Mouse (Mus musculus): Measurements from ENCODE around the gene Rgl2. TPM values are rescaled to one million over a fixed set of nuclear protein-coding genes. Genes with fewer than 3 reads are reported as not detected.

Rgl2 gene
- total and polyA plus RNA-seq, 2 experiments from 2014 or later = 21.1 to 144 TPM

DNA sequence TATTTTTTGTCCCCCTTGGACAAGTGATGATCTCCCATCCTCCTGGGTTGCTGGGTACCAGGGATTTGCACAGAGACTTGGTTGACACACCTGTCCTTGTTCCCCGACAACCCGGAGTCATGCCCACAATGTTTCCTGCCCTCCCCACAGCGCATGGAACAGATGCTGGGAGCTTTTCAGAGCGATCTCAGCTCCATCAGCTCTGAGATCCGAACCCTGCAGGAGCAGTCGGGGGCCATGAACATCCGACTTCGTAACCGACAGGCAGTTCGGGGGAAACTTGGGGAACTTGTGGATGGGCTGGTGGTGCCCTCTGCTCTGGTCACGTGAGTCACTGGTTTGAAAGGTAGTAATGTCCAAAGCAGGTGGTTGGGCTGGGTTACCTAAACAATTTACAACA is 29.1 kb downstream of the Rgl2 start:
- no peak overlapping the region for H3K4me3 ChIP-seq (ENCODE audit: low read depth, low read length)
- 90% methylated on average over 11 of the region's 11 CpGs for WGBS

DNA sequence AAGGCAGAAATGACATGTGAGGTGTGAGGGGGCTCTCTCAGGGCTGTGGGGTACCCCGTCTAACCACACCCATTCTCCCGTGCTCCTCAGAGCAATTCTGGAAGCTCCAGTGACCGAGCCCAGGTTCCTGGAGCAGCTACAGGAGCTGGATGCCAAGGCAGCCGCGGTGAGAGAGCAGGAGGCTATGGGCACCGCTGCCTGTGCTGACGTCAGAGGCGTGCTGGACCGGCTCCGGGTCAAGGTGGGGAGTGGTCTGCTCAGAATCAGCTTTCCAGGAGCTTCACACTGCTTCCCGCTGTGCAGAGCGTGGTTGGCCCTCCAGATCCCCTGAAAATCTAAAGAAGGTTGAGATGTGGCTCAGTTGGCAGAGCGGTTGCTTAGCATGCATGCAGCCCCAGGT is 29.8 kb downstream of the Rgl2 start:
- Histone ChIP-seq H3K27ac (ENCODE audit: low read depth) (no peak overlapping the region), H3K4me2 (ENCODE audit: low read depth, low read length) (no peak overlapping the region), H3K4me1 (ENCODE audit: control insufficient read depth, insufficient read depth) (peaks cover 13% of the 10 kb centered on the region), H3K27me3 (ENCODE audit: control insufficient read depth, insufficient read depth, low read length) (no peaks in the 10 kb centered on the region), H3K4me3 (ENCODE audit: low read depth, low read length) (no peak overlapping the region), H3K9me3 (replicated peaks; ENCODE audit: control insufficient read depth, low read length) (no peaks in the 10 kb centered on the region), H3K36me3 (replicated peaks; ENCODE audit: control insufficient read depth, insufficient read depth, low read length) (peaks cover 46% of the 10 kb centered on the region), H3K9ac (replicated peaks; ENCODE audit: low read depth, low read length) (no peak overlapping the region)
- no peak for TF ChIP-seq EP300 (IDR thresholded peaks at IDR 0.05; ENCODE audit: low read depth)
- no peak for TF ChIP-seq CTCF (IDR thresholded peaks at IDR 0.05; ENCODE audit: low read depth)
- no peak for ATAC-seq (ENCODE audit: insufficient read depth, low read depth)
- no peak for DNase-seq (ENCODE audit: low spot score)
- 95% methylated on average over 13 of the region's 13 CpGs for WGBS

More for the DNA sequence above, 29.1 kb downstream of the Rgl2 start:
- TF ChIP-seq CTCF (IDR thresholded peaks at IDR 0.05; ENCODE audit: low read depth) = no peak
- no peak for TF ChIP-seq EP300 (IDR thresholded peaks at IDR 0.05; ENCODE audit: low read depth)
- peaks cover 15% of the 10 kb centered on the region for H3K4me1 ChIP-seq (ENCODE audit: control insufficient read depth, insufficient read depth)
- DNase-seq (ENCODE audit: low spot score) (no peak), ATAC-seq (ENCODE audit: insufficient read depth, low read depth) (no peak)
- H3K9me3 ChIP-seq (replicated peaks; ENCODE audit: control insufficient read depth, low read length) = no peaks in the 10 kb centered on the region
- H3K36me3 ChIP-seq (replicated peaks; ENCODE audit: control insufficient read depth, insufficient read depth, low read length) = peaks cover 40% of the 10 kb centered on the region
- no peak overlapping the region for H3K4me2 ChIP-seq (ENCODE audit: low read depth, low read length)
- H3K27me3 ChIP-seq (ENCODE audit: control insufficient read depth, insufficient read depth, low read length) = no peaks in the 10 kb centered on the region
- H3K27ac ChIP-seq (ENCODE audit: low read depth) = no peak overlapping the region
- H3K9ac ChIP-seq (replicated peaks; ENCODE audit: low read depth, low read length) = no peak overlapping the region

DNA sequence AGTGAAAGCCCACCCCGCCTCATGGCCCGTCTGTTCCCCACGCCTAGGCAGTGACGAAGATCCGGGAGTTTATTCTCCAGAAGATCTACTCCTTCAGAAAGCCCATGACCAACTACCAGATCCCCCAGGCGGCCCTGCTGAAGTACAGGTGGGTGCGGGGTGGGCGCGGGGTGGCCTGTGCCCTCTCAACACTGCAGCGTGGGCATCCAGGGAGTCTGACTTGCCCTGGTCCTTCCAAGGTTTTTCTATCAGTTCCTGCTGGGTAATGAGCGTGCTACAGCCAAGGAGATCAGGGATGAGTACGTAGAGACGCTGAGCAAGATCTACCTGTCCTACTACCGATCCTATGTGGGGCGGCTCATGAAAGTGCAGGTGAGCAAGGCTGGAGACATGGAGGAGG is 30.6 kb downstream of the Rgl2 start:
- Histone ChIP-seq H3K27me3 (ENCODE audit: control insufficient read depth, insufficient read depth, low read length) (no peaks in the 10 kb centered on the region), H3K4me1 (ENCODE audit: control insufficient read depth, insufficient read depth) (peaks cover 6% of the 10 kb centered on the region; the same call in 1 of the 2 replicates), H3K9me3 (replicated peaks; ENCODE audit: control insufficient read depth, low read length) (no peaks in the 10 kb centered on the region), H3K27ac (ENCODE audit: low read depth) (no peak overlapping the region), H3K4me3 (ENCODE audit: low read depth, low read length) (no peak overlapping the region), H3K4me2 (ENCODE audit: low read depth, low read length) (no peak overlapping the region), H3K9ac (replicated peaks; ENCODE audit: low read depth, low read length) (no peak overlapping the region), H3K36me3 (replicated peaks; ENCODE audit: control insufficient read depth, insufficient read depth, low read length) (peaks cover 49% of the 10 kb centered on the region)
- TF ChIP-seq EP300 (IDR thresholded peaks at IDR 0.05; ENCODE audit: low read depth) (no peak), CTCF (IDR thresholded peaks at IDR 0.05; ENCODE audit: low read depth) (no peak)
- 93% methylated on average over 15 of the region's 15 CpGs for WGBS
- no peak for DNase-seq (ENCODE audit: low spot score)
- no peak for ATAC-seq (ENCODE audit: insufficient read depth, low read depth)

DNA sequence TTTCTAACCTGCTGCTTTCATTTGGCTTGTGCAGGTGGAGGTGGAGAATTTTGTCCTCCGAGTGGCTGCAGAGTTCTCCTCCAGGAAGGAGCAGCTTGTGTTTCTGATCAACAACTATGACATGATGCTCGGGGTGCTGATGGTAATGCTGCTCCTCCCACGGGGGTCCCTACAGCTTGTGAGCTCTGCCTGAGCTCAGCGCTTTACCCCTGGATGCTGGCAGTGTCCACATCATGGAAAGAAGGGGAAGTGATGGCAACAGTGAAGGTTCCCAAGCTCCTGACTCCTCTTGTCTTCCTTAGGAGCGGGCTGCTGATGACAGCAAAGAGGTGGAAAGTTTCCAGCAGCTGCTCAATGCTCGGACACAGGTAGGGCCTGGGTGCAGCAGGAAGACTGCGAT is 33.5 kb downstream of the Rgl2 start:
- ATAC-seq (ENCODE audit: insufficient read depth, low read depth) (no peak), DNase-seq (ENCODE audit: low spot score) (no peak)
- no peak overlapping the region for H3K27ac ChIP-seq (ENCODE audit: low read depth)
- H3K36me3 ChIP-seq (replicated peaks; ENCODE audit: control insufficient read depth, insufficient read depth, low read length) = peaks cover 59% of the 10 kb centered on the region
- no peaks in the 10 kb centered on the region for H3K4me1 ChIP-seq (ENCODE audit: control insufficient read depth, insufficient read depth)
- H3K4me2 ChIP-seq (ENCODE audit: low read depth, low read length) = no peak overlapping the region
- H3K9ac ChIP-seq (replicated peaks; ENCODE audit: low read depth, low read length) = no peak overlapping the region
- H3K9me3 ChIP-seq (replicated peaks; ENCODE audit: control insufficient read depth, low read length) = no peaks in the 10 kb centered on the region
- TF ChIP-seq EP300 (IDR thresholded peaks at IDR 0.05; ENCODE audit: low read depth) (no peak), CTCF (IDR thresholded peaks at IDR 0.05; ENCODE audit: low read depth) (no peak)
- WGBS = 91% methylated on average over 7 of the region's 7 CpGs
- no peaks in the 10 kb centered on the region for H3K27me3 ChIP-seq (ENCODE audit: control insufficient read depth, insufficient read depth, low read length)
- no peak overlapping the region for H3K4me3 ChIP-seq (ENCODE audit: low read depth, low read length)

DNA sequence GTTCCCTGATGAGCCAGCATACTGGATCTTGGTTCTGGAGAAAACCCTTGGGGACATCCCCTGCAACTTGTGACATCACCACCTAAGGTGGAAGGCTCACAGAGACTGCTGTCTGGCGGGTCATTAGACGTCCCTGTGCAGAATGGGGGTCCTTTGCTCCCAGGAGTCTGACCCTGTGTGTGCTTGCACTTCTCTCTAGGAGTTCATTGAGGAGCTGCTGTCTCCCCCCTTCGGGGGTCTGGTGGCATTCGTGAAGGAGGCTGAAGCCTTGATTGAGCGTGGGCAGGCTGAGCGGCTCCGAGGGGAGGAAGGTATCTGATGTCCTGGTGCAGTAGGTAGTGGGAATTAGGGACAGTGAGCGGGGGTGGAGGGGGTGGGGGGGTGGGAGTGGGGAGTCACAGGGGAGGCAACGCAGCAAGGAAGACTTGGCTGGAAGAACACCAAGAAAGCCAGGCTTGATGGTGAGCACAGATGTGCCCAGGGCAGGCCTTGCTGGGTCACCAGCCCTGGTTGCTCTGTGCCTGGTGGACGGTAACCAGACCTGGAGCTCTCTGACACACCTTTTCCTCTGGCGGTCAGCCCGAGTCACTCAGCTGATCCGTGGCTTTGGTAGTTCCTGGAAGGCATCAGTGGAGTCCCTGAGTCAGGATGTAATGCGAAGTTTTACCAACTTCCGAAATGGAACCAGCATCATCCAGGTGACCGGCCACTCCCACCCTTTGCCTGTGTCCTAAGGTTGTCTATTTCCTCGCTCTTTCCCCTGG is 35.9 kb downstream of the Rgl2 start:
- TF ChIP-seq EP300 (IDR thresholded peaks at IDR 0.05; ENCODE audit: low read depth) (no peak), CTCF (IDR thresholded peaks at IDR 0.05; ENCODE audit: low read depth) (no peak)
- 90% methylated on average over 17 of the region's 17 CpGs for WGBS
- Histone ChIP-seq H3K27ac (ENCODE audit: low read depth) (no peak overlapping the region), H3K4me2 (ENCODE audit: low read depth, low read length) (no peak overlapping the region), H3K27me3 (ENCODE audit: control insufficient read depth, insufficient read depth, low read length) (no peaks in the 10 kb centered on the region), H3K9ac (replicated peaks; ENCODE audit: low read depth, low read length) (no peak overlapping the region), H3K4me1 (ENCODE audit: control insufficient read depth, insufficient read depth) (no peaks in the 10 kb centered on the region), H3K9me3 (replicated peaks; ENCODE audit: control insufficient read depth, low read length) (peaks cover 3% of the 10 kb centered on the region; the same call in 1 of the 2 replicates), H3K4me3 (ENCODE audit: low read depth, low read length) (no peak overlapping the region), H3K36me3 (replicated peaks; ENCODE audit: control insufficient read depth, insufficient read depth, low read length) (peaks cover 39% of the 10 kb centered on the region)
- ATAC-seq (ENCODE audit: insufficient read depth, low read depth) (no peak), DNase-seq (ENCODE audit: low spot score) (no peak)

Measured in heart, postnatal 0 days (tissue).